Mouse (Mus musculus): ENCODE measurements at regions not wholly inside any gene's neighbourhood (a gene's known extent, or its start where the extent isn't known, plus 50 kb on each side); places are given as distances from the start of the nearest gene placed in this dataset.

GRCm38 (mm10) chr7:137930200-137930599, 467.3 kb downstream of the Tcerg1l start:
- no peak for TF ChIP-seq CTCF (IDR thresholded peaks at IDR 0.05; ENCODE audit: control insufficient read depth, insufficient read depth, insufficient read length)
- TF ChIP-seq MYOG (IDR thresholded peaks at IDR 0.05; ENCODE audit: control insufficient read depth, extremely low read depth, insufficient read length) = no peak
- no peak for TF ChIP-seq MYOD1 (IDR thresholded peaks at IDR 0.05; ENCODE audit: control insufficient read depth, insufficient read length, low read depth)

Measured in C2C12 (cell line).